13 mouse cellular contexts compared by ENCODE assay signal in genomic region chr3:105699241-105699933, GRCm38 (mm10). TPM values are rescaled to one million over a fixed set of nuclear protein-coding genes. Genes with fewer than 3 reads are reported as not detected.
DNase-seq lines count a peak whose midpoint lies in the region; ATAC-seq and TF ChIP-seq lines count a peak whose summit lies in the region.
"Had no signal": no experiment of that assay in that cellular context is flagged by ENCODE, and none has a peak within 500 bp of the region (broad histone marks: within the 10 kb centered on the region; RNA-seq: fewer than 3 reads in every experiment).

No protein-coding gene starts in this region.

- no peaks in the 10 kb centered on the region for H3K36me3 ChIP-seq in heart, embryonic 15.5 days
- no peaks in the 10 kb centered on the region for H3K36me3 ChIP-seq in lung, postnatal 0 days (ENCODE audit: insufficient read depth, low read length)

- peak; percentile 37 for DNase-seq in spleen, adult 12 weeks (ENCODE audit: low spot score)
- DNase-seq in spleen, adult 18-20 months: no peak
- peak; percentile 82 for DNase-seq in lung, postnatal 0 days (ENCODE audit: low spot score)
- no peak for DNase-seq in frontal cortex, postnatal 25 days (ENCODE audit: low spot score in 2 of 2)
- no peak for DNase-seq in T-cell, adult 2 months (ENCODE audit: low spot score)
- DNase-seq in layer of hippocampus, postnatal 36 days: no peak
- DNase-seq: cerebellum, adult 11-12 months; gastrocnemius, postnatal 10 days; thymus, postnatal 14 days had no signal

- no peak overlapping the region for H3K9ac ChIP-seq in heart, embryonic 15.5 days
- no peak overlapping the region for H3K9ac ChIP-seq in lung, postnatal 0 days (replicated peaks; ENCODE audit: low read depth)

- TF ChIP-seq CTCF in lung, postnatal 0 days (IDR thresholded peaks at IDR 0.05): no peak

- peak; percentile 44; the same call in 1 of the 2 replicates for ATAC-seq in heart, embryonic 15.5 days (replicated peaks; ENCODE audit: insufficient number of reproducible peaks, insufficient read depth, low FRiP score, low read depth)
- ATAC-seq in lung, postnatal 0 days: peak; percentile 85
- ATAC-seq in activated CD4-positive, CD25-positive, alpha-beta regulatory T cell, adult 4 months: no peak
- ATAC-seq: inflammation-experienced regulatory T-cells, adult 6 months had no signal

- H3K27me3 ChIP-seq in heart, embryonic 15.5 days: no peaks in the 10 kb centered on the region; the same call in 1 of the 2 replicates
- H3K27me3 ChIP-seq in lung, postnatal 0 days (replicated peaks; ENCODE audit: insufficient read depth, low read length): 0 out of 2 replicates have a peak, but pooled peaks cover 5% of the 10 kb centered on the region

- no peak overlapping the region for H3K4me3 ChIP-seq in heart, embryonic 15.5 days
- H3K4me3 ChIP-seq in lung, postnatal 0 days (ENCODE audit: low read depth, low read length): no peak overlapping the region
- H3K4me3 ChIP-seq: left cerebral cortex, adult 2 months had no signal

- peak overlapping the region; percentile 71 for H3K27ac ChIP-seq in heart, embryonic 15.5 days
- peak overlapping the region; percentile 51; the same call in 1 of the 2 replicates for H3K27ac ChIP-seq in lung, postnatal 0 days (ENCODE audit: low read length)
- H3K27ac ChIP-seq: left cerebral cortex, adult 2 months had no signal

- WGBS in heart, embryonic 15.5 days: 39% methylated on average over 3 of the region's 3 CpGs
- WGBS in lung, postnatal 0 days: 29% methylated on average over 3 of the region's 3 CpGs

- H3K9me3 ChIP-seq in heart, embryonic 15.5 days (replicated peaks): no peaks in the 10 kb centered on the region
- no peaks in the 10 kb centered on the region for H3K9me3 ChIP-seq in lung, postnatal 0 days (ENCODE audit: low read length)

- H3K4me1 ChIP-seq in heart, embryonic 15.5 days (replicated peaks): peaks cover 69% of the 10 kb centered on the region
- peaks cover 4% of the 10 kb centered on the region; the same call in 1 of the 2 replicates for H3K4me1 ChIP-seq in lung, postnatal 0 days (ENCODE audit: insufficient read depth, low read depth, low read length)

- no peak overlapping the region for H3K4me2 ChIP-seq in heart, embryonic 15.5 days
- no peak overlapping the region for H3K4me2 ChIP-seq in lung, postnatal 0 days (replicated peaks; ENCODE audit: low read depth, low read length)

- peak; percentile 73 for TF ChIP-seq EP300 in lung, postnatal 0 days (IDR thresholded peaks at IDR 0.05)

RNA-seq across cellular contexts. Expression of gene Inka2, which starts 5.0 kb away (rescaled TPM):
- 2.7 and 2.8 TPM in 2 replicates for polyA plus RNA-seq in heart, embryonic 15.5 days (2015; fragmentation: Nextera tagmentation; extraction: Ambion mirVana)
- polyA plus RNA-seq in lung, postnatal 0 days (2015; fragmentation: Nextera tagmentation; extraction: Ambion mirVana): 2.7 and 3.9 TPM in 2 replicates
- polyA plus RNA-seq in activated CD4-positive, CD25-positive, alpha-beta regulatory T cell, adult 4 months (2017; shearing (Covaris generic)): 1 to 10 TPM; 1.7 to 2.4 TPM
- 10 to 100 TPM; 70.4 to 75.5 TPM for total RNA-seq in layer of hippocampus, postnatal 36 days (2021)

RNA-seq across cellular contexts. Expression of gene Ddx20, which starts 12.0 kb away (rescaled TPM):
- polyA plus RNA-seq in heart, embryonic 15.5 days (2015; fragmentation: Nextera tagmentation; extraction: Ambion mirVana): 18.1 and 20.6 TPM in 2 replicates
- 15.0 and 16.2 TPM in 2 replicates for polyA plus RNA-seq in lung, postnatal 0 days (2015; fragmentation: Nextera tagmentation; extraction: Ambion mirVana)
- polyA plus RNA-seq in activated CD4-positive, CD25-positive, alpha-beta regulatory T cell, adult 4 months (2017; shearing (Covaris generic)): 1 to 10 TPM; 9.7 to 9.8 TPM
- 10 to 100 TPM; 11.1 to 11.9 TPM for total RNA-seq in layer of hippocampus, postnatal 36 days (2021)

Comparison
In these comparisons a context has a peak if more than half of its experiments do, and no peak if none do; other contexts are left out.
1. DNase-seq: peak in spleen, adult 12 weeks (single experiment) and lung, postnatal 0 days (single experiment); none in spleen, adult 18-20 months (0 of 2), frontal cortex, postnatal 25 days (0 of 2), T-cell, adult 2 months (single experiment) and layer of hippocampus, postnatal 36 days (0 of 2).